Mouse (Mus musculus): Measurements from ENCODE around the gene Per1.

Gene Per1

DNA sequence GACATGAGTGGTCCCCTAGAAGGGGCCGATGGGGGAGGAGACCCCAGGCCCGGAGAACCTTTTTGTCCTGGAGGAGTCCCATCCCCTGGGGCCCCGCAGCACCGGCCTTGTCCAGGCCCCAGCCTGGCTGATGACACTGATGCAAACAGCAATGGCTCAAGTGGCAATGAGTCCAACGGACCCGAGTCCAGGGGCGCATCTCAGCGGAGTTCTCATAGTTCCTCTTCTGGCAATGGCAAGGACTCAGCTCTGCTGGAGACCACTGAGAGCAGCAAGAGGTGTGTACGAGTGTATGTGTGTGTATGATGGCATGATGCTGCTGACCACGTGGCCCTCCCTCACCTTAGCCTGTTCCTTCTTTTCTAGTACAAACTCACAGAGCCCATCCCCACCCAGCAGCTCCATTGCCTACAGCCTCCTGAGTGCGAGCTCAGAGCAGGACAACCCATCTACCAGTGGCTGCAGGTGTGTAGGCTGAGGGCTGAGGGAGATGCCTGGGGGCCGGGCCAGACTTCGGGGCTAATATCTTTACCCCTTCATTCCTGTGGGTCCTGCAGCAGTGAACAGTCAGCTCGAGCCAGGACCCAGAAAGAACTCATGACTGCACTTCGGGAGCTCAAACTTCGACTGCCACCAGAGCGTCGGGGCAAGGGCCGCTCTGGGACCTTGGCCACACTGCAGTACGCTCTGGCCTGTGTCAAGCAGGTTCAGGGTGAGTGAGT, 5.8 kb downstream of the Per1 start:
- DNase-seq = no peak

DNA sequence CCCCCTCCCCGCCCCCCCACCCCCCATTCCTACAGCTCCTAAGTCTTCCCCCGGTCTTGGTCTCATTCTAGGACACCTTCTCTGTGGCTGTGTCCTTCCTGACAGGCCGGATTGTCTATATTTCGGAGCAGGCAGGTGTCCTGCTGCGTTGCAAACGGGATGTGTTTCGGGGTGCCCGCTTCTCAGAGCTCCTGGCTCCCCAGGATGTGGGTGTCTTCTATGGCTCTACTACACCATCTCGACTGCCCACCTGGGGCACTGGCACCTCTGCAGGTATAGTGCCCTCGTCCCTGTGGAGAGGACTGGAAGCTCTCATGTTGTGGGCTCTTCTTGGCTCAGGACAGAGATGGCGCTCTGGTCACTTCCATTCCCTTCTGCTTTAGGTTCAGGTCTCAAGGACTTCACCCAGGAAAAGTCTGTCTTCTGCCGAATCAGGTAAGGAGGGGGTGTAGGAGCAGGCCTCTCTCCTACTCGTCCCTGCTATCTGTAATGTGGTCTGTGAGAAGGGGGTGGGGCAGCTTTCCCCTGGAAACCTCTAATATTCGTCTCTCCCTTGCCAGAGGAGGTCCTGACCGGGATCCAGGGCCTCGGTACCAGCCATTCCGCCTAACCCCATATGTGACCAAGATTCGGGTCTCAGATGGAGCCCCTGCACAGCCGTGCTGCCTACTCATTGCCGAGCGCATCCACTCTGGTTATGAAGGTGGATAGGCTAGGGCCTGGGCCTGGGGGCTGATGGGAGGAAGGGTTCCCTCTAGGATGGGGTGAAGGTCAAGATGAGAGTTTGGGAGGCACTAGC, 6.8 kb downstream of the Per1 start:
- DNase-seq = no peak

DNA sequence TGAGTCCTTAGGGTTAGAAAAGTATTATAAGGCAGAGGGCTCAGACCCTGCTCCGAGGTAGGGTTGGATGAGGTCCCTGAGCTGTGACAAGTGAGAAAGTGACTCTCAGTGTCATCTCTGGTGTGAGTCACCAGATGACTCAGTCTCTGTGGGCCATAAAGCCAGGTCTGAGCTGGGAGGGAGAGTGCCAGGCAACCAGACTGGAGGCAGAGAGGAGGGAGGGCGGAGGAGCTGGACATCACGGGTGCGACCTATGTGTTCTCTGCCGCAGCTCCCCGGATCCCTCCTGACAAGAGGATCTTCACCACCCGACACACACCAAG, 7.3 kb downstream of the Per1 start:
- no peak for DNase-seq

DNA sequence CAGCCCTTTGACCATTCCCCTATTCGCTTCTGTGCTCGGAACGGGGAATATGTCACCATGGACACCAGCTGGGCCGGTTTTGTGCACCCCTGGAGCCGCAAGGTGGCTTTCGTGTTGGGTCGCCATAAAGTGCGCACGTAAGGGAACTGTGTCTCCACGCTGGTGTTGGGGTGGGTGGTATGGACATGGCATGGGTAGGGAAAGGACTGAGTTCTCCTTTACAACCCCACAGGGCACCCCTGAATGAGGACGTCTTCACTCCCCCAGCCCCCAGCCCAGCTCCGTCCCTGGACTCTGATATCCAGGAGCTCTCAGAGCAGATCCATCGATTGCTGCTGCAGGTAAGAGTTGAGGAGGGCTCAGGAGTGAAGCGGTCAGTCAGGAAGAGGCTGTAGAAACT, 8.1 kb downstream of the Per1 start:
- DNase-seq = no peak

DNA sequence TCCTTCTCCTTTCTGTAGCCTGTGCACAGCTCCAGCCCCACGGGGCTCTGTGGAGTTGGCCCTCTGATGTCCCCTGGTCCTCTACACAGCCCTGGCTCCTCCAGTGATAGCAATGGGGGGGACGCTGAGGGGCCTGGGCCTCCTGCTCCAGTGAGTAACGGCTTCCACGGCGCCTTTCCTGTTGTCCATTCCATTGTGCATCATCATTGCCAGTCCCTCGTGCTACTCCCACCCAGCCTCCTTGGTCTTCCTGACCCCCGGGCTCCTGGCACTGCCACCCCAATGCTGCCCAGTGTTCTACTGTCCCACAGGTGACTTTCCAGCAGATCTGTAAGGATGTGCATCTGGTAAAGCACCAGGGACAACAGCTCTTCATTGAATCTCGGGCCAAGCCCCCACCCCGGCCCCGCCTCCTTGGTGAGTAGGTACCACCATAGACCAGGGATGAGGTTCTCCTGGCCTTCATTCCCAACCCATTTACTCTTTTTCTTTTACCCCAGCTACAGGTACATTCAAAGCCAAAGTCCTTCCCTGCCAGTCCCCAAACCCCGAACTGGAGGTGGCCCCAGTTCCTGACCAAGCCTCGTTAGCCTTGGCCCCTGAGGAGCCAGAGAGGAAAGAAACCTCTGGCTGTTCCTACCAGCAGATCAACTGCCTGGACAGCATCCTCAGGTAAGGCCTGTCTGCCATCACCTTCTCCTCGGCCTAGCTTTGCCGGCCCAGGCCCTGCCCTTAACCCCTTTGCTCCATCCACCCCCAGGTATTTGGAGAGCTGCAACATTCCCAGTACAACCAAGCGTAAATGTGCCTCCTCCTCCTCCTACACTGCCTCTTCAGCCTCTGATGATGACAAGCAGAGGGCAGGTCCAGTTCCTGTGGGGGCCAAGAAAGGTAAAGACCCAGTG, 8.8 kb downstream of the Per1 start:
- DNase-seq = no peak

DNA sequence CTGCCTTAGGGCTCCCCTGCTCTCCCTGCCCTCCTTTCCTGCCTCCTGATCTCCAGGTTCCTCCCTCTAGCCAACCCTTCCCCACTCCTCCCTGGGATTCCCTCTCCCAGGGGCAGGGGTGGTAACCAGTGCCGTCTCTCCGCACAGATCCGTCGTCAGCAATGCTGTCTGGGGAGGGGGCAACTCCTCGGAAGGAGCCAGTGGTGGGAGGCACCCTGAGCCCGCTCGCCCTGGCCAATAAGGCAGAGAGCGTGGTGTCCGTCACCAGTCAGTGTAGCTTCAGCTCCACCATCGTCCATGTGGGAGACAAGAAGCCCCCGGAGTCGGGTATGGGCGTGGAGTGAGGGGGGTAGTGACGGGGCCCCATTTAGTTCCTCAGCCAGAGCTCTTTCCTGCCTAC, 9.5 kb downstream of the Per1 start:
- no peak for DNase-seq

DNA sequence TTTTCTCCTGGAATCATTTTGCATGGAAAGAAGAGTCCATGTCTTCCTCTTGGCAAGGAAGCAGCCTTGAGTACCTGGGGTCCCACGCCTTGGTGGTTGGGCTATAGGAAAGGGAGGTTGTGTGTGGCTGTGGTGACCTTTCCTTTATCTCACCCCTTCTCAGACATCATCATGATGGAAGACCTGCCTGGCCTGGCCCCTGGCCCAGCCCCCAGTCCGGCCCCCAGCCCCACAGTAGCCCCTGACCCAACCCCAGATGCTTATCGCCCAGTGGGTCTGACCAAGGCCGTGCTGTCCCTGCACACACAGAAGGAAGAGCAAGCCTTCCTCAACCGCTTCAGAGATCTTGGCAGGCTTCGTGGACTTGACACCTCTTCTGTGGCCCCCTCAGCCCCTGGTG, 10.2 kb downstream of the Per1 start:
- DNase-seq = no peak

DNA sequence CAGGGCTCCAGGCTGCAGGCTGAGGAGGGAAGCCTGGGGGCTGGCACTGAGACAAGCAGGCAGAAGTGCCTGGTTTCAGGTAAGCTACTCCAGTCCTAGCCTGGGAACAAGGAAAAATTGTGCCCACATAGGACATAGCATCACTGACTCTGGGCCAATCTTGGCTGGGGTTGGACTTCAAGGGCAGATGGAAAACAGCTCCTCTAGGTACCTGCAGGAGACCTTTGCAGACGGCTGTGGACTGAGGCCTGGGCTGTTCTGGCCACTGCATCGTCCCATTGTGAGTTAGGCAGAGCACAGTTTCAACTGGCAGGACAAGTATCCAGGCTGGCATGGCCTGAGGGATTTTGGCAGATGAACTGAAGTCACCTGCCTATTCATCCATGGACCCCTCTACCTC, 10.8 kb downstream of the Per1 start:
- DNase-seq = no peak

DNA sequence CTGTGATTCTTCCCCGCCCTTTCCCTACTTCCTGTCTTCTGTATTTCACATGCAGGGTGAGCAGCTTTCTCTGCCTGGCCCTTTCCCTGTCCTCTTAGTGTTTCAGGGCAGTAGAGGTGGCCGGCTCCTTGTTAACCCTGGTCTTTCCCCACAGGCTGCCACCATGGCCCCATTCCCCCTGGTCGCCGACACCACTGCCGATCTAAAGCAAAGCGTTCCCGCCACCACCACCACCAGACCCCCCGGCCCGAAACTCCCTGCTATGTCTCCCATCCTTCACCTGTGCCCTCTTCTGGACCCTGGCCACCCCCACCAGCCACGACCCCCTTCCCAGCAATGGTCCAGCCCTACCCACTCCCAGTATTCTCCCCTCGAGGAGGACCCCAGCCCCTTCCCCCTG, 11.3 kb downstream of the Per1 start:
- DNase-seq = no peak

DNA sequence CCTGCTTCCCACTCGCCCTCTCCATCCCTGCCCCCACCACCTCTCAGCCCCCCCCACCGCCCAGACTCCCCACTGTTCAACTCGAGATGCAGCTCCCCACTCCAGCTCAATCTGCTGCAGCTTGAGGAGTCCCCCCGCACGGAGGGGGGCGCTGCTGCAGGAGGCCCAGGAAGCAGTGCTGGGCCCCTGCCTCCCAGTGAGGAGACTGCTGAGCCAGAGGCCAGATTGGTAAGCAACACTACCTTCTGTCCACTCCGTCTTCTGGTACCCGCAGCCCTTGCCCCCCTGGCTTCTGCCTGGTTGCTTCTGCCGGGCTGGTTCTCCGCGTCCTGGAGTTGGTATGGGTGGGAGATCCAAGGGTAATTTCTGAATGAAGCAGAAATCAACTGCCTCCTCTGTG, 11.8 kb downstream of the Per1 start:
- DNase-seq = no peak

DNA sequence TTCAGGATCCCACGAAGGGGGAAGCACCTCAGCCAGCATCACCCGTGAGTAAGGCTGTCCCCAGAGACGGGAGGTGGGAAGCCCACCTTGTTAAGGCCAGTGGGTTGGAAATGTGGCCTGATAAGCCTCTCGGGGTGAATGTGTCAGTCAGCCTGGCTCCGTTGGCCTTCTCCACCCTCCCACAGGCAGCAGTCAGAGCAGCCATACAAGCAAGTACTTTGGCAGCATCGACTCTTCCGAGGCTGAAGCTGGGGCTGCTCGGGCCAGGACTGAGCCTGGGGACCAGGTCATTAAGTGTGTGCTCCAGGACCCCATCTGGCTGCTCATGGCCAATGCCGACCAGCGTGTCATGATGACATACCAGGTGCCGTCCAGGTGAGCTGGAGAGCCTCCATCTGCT, 12.7 kb downstream of the Per1 start:
- DNase-seq = no peak

DNA sequence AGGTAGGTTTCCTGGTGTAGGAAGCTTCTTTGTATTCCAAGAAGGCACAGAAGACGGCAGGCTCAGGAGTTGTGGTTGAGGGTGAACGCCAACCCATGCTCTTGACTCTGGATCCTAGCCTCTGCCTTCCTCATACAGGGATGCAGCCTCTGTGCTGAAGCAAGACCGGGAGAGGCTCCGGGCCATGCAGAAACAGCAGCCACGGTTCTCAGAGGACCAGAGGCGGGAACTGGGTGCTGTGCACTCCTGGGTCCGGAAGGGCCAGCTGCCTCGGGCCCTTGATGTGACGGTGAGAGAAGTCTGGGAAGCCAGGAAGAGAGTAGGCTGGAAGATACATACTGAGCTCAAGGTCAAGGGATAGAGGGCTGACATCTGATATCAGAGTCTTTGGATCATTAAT, 13.2 kb downstream of the Per1 start:
- DNase-seq = no peak

DNA sequence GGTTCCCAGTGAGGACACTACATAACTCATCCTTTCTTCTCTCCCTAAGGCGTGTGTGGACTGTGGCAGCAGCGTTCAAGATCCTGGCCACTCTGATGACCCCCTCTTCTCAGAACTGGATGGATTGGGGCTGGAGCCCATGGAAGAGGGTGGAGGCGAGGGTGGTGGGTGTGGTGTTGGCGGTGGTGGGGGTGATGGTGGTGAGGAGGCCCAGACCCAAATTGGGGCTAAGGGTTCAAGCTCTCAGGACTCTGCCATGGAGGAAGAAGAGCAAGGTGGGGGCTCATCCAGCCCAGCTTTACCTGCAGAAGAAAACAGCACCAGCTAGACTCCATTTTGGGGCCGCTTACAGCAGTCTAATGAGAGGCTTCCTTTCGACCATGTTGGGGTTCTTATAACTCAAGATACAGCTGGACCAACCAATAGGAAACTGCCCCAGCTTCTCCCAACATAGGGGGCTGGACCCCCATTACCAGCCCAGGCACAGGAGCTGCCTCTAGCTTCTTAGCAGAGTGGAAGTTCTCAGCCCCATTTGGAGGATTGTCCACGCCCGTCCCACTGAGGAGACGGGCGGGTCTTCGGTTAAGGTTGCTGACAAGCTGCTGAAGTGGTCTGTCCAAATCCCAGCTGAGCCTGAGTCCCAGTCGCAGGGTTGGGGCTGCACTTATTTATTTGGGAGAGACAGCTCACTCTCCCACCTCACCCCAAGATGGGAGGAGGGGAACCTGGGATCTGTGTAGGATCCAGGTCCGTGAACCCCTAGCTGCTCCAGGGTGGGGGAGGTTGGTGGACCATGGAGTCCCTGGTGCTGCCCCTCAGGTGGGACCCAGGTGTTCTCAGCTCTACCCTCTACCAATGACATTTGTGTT, 14.2 kb downstream of the Per1 start:
- DNase-seq = no peak

DNA sequence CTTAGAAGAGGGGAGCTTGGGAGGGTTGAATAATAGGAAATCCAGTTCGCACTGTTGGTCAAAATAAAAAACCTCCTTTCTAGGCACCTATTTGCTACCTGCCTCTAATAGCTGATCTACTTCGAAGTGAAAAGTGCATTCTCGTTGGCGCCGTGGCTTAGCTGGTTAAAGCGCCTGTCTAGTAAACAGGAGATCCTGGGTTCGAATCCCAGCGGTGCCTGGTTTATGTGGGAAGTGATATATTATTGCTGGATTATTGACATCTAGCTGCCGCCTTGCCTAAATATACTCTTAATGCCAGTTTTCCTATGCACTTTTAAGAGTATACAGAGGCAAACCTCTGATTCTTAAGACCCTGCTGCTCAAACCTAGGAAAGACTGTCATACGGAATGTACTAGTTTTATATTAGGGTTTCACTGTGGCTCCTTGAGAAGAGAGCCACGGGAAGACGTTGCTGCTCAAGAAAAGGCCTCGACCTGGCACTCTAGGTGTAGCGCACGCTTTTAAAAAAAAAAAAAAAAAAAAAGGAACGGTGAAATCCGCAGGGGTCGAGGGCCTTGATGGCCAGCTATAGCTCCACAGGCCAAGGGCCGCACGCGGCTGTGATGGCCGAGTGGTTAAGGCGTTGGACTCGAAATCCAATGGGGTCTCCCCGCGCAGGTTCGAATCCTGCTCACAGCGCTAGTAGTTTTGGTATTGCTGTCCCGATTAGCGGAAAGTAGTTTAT, 15.5 kb downstream of the Per1 start:
- peak; percentile 84 to 94 for DNase-seq

DNA sequence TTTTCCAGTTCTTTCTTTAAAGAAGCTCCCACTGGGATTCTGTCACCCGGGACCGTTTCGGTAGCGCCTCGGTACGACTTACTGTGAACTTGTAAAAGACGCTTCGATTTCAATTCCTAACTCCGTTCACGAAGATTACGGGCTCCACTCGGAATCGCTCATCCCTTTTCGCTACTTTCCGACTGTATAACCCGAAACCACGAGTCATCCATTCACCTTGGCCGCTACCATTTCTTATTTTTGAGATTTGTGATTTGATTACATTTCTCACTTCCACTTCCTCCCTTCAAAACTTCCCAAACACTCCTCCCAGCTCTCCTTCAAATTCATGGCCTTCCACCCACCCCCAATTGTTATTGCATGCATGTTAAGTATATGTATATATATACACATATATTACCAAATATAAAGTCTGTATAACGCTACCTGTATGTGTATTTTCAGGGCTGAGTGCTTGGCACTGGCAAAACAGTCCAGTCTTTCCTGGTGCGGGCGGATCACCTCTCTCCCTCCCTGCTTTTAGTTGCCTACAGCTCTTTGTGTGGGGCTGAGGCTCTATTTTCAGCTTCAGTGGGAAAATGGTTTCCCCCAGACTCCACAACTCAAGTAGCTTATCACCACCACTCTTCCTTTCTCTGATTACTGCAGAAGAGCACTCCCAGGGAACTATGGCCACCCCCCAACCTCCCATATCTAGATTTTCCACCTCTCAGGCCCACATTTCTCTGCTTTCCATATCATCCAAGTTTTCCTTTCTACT, 16.2 kb downstream of the Per1 start:
- no peak for DNase-seq

DNA sequence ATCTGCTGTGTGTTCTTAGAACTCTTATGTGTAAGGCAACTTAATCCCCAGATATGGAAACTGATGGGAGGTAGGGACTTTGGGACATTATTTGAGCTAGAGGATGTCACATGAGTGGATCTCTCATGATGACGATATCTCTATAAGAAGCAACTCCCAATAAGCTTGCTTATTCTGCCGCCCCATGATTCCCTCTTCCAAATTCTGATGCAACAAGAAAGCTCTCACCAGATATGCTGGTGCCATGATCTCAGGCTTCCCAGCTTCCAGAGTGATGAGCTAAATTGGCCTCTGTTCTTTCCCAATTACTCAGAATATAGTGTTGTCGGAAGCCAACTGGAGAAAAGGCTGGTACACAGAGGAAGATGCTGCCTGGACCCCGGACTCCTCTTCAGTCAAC, 16.8 kb downstream of the Per1 start:
- DNase-seq = no peak

DNA sequence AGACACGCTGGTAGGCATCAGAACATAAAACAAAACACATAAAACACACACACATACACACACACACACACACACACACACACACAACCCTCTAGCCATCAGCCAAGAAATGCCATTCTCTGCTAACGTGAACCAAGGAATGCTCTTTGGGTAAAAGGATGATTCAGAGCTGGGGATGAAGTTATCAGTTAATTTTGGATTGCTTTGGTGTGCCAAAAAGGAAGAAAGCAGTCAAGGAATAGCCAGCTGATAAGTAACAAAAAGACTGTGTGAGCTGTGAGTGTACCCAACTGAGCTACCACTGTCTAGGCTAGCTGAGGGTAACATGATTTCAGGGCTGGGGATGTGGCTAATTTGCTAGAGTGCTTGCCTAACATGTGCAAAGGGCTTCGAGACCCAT, 19.0 kb downstream of the Per1 start:
- no peak for DNase-seq

DNA sequence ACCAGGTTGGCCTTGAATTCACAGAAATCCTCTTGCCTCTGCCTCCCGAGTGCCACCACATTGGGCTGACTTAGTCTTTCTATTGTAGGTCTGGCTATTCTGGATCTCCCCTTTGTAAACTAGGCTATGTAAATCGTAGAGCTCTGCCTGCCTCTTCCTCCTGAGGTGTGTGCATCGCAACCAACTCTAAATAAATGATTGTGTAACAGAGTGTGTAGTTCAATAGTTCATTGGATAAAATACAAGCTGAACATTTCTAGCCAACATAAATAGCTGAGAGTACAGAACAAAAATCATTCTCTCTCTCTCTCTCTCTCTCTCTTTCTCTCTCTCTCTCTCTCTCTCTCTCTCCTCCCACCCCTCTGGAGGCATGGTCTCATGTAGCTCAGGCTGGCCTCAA, 19.6 kb downstream of the Per1 start:
- DNase-seq = no peak

DNA sequence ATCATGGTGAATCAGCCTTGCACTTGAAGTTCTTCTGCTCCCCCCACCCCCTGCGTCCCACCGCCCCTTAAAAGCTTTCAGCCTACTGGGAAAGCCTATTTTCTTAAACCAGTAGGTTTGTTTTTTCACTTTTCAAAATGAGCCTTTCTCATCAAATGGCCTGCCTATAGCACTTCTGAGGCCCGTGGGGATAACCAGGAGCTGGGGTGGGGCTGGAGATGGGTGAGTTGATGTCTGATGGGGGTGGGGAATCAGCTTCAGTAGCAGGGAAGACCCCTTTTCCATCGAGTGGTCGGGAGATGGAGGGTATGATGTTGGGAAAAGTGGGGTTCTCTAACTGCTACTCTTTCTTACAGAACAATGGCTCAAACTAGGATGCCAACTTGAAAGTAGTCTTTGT, 21.8 kb downstream of the Per1 start:
- no peak for DNase-seq

DNA sequence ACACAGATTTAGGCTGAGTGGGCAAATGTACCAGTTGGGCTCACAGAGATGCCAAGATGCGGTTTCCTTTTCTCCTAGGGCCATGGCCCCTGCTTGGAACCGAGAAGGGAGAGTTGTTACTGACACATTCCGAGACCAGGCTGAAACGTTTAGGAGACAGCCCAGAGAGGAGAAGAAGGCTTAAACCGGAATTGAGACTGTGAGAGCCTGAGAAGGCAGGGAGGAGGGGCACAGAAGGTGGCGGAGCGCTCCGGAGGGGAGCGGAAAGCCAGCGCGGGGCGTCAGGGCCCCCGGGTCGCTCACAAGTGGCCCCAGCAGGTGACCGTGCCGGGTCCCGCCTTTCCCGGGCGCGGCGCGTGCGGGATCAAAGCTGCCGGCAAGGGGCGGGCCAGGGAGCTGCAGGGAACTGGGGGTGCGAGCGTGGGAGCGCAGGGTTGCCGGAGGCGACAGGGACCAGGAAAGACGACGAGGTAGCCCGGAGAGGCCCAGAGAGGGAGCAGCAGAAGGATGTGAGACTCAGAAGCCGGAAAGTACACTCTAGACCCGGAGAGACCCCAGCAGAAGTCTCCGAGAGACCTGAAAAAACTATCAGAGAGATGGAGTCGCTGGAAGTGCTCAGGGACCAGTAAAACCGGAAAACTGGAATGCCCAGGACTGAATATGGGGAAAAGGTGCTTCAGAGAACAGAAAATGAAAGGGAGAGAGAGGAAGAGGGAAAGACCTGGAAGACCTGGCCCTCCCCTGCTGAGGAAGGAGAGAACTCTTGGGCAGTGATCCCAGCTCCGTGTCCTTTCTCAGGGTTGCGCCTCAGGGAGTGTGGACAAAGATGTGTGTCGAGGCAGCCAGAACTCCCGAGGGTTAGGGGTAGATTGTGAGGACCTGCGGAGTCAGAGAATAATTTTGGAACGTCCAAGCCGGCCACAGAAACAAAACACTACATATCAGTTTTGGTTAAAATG, 23.0 kb downstream of the Per1 start:
- DNase-seq = peak in 1 of 2 experiments; percentile 58
